Mouse (Mus musculus) kidney, postnatal 10 days (tissue): Measurements from ENCODE around the gene Dcun1d4.
"Not testable (repeated sequence)": the region's sequence is repeated elsewhere in the genome, so short reads cannot be mapped to it uniquely, and the experiment has no call there.

ENCODE experiments used
- DNase-seq: peaks from one replicate; pipeline ENCODE4 v3.0.0; 2021; ENCODE audit warnings: mixed read lengths

Gene Dcun1d4

DNA sequence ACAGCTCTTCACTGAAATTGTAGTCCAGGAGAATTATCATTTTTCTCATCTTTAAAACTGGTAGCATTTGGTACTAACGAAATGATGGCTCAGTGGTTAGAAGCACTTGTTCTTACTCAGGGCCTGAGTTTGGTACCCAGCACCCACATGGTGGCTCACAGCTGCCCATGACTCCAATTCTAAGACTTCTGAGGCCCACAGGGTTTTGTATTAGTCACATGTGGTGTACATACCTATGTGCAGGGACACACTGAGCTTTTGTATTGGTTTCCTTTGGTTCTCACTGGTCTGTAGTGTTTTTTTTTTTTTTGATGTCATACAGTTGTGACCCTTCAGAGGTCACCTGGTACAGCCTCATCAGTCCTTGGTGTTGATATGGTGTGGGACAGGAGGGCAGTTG lies 68.0 kb downstream of the Dcun1d4 start:
- no peak for DNase-seq

DNA sequence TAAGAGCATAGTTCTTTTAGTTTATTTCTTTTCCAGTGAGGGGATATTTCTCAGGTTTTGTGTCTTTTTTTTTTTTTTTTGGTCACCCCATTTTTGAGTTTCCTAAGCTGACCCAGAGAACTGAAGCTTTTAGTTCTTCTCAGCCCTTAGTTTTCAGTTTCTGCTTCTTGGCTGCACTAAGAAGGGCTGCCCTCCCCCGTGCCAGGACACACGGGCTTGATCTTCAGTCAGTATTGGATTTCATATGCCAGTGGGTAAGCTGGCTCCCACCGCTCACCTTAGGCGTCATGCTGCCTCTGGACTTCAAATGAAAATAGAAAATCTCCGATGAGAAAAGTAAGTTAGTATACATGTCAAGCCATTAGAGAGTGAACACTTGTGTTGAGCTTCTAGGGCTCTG lies 71.0 kb downstream of the Dcun1d4 start:
- DNase-seq, result no peak

DNA sequence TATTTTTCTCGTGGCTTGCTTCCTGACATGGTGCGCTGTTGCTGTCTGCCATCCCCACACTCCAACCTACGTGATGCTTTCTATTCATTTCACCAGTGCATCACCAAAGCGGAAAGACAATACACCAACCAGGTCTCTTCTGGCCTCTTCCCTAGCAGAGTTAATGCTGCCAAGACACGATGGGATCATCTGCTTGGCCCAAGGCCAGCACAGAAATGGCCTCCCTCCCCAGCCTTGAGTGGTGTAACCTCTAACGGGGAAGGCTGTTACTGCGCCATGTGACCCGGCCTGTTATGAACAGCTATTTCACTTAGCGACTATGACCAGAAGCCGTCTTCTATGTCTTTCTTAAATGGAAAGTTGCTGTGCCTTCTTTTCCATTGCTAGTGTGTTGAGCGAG lies 73.1 kb downstream of the Dcun1d4 start:
- DNase-seq, result no peak

DNA sequence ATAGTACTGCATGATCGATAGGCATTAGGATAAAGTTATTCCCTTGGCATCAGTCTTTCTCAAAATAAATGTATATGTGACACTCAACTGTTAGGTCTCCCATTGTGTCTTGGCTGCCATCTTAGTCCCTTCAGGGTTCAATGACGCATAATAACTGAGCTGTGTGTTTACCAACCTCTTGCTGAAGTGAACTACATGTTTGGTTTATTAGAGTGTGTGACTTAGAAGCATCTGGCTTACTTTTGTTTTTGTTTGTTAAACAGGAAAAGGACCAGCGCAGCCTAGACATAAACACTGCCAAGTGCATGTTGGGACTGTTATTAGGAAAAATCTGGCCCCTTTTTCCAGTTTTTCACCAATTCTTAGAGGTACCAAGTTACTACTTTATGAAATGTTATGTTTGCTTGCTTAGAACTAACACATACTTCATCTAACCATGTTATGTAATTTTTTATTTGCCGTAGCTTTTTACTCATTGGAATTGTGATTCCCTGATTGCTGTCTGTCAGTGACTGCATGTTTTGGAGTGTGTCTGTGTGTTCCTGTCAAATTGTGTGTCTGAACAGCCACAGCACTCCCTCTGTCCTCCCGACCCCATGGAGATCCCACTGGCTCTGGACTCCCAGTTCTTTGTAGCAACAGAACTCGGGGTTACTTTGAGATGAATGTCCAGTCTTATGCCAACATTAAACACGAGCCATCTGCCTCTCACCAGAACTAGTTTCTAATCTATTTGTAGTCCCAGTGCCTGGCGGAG lies 74.5 kb downstream of the Dcun1d4 start:
- no peak for DNase-seq

DNA sequence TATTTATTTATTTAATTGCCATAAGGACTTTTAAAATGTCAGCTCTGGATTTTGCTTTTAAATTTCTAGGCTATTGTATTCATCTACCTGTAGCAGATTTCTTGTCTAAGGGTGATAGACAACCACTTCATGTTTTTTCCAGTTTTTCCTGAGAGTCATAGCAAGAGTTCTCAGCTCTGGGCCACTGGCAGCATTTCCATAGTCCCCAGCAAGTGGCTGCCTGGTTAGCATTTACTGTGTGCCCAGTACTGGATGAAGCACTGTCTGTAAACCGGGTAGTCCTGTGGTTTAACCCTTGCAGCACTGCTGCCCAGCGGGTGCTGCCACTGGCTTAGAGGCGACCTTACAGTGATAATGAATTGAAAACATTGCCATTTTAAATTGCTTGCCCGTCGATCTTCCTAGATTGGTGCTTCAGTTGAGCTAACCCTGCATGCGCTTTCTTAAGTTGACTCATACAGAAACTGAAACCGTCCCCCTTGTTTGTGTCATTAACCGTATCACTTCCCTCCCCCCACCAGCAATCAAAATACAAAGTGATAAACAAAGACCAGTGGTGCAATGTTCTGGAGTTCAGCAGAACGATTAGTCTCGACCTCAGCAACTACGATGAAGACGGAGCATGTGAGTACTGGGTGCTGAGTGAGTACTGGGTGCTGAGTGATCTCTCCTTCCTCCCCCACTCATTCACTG lies 76.1 kb downstream of the Dcun1d4 start:
- no peak for DNase-seq

DNA sequence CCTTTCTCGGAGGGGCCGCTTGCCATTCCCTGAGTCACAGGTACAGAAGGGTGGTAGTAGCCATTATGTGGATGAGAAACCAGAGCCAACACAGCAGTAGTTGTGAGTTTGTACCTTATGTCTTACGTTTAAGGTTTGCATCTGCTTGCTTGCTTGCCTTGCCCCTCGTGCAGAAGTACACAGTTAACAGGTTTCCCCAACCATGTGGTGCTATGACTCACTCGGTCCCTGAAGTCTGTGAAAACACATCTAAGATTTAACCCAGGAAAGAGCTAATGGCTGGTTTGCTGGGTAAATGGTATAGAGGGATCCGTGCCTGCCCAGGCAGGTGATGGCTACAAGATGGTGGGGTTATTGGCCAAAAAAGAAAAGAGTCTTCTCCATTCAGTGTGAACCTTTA lies 78.0 kb downstream of the Dcun1d4 start:
- no peak for DNase-seq

DNA sequence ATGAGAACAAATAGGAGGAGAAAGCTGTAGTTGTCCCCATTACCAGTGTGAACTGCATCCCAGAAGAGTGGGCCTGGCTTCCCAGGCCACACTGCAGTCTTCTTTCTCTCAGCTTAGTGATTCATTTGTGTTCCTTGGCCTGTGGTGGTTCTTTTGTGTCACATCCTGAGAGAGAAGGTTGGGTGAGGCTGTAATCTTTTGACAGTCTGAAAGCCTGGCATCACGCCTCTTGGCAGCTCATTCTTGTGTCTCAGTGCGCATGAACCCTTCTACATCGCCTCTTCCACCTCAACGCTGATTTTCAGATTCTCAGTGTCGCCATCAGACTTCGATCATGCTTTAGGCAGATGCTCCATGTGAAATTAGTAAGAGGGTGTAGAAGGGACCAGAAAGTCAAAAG lies 83.2 kb downstream of the Dcun1d4 start:
- no peak for DNase-seq

DNA sequence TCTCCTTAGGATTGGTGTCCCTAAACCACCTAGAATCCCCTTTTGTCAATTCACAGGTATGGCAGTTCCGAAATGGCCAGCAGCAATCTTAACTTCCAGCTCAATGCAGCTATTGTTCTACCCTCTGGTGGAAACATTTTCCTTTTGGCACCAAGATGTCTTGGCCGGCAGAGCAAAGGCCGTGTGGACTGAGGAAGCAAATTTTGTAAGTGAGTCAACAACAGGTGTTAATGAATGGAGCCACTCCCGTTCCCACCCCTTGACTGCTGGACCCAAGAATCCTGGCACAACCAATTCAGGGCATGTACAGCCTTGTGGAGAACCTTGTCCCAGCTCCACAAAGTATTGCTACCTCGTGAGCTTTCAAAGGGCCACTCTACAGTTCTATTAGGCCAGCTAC lies 85.3 kb downstream of the Dcun1d4 start:
- no peak for DNase-seq

DNA sequence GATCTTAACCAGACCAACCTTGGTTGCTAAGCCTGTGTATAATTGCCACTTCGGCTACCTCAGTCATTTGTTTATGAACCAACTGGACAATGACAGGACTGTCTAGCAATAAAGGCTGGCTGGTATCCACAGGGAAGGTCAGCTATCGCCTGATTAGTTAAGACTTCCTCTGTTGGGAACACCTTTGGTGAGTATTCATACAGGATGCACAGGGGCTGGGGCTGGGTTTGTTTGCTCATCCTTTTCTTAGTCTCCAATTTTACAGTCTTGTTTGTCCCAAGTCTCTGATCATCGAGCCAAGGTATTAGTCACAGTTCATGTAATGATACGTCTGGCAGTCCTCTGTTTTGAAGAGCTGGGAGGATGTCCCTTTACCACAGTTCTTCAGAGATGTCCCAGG lies 86.1 kb downstream of the Dcun1d4 start:
- no peak for DNase-seq

DNA sequence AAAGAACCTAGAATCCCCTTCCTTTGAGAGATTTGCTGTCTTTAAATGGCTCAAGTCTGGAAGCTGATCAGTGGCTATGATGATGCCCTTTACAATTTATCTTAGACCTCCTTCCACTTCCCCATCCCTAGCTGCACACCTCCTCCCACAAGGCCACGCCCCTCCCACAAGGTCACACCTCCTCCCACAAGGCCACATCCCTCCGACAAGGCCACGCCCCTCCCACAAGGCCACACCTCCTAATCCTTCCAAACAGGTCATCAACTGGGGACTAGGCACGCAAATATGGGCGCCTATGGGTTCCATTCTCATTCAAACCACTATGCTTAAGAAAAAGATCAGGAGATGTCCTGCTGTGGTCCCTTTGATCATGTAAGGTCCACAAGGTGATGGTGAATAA lies 88.4 kb downstream of the Dcun1d4 start:
- no peak for DNase-seq

DNA sequence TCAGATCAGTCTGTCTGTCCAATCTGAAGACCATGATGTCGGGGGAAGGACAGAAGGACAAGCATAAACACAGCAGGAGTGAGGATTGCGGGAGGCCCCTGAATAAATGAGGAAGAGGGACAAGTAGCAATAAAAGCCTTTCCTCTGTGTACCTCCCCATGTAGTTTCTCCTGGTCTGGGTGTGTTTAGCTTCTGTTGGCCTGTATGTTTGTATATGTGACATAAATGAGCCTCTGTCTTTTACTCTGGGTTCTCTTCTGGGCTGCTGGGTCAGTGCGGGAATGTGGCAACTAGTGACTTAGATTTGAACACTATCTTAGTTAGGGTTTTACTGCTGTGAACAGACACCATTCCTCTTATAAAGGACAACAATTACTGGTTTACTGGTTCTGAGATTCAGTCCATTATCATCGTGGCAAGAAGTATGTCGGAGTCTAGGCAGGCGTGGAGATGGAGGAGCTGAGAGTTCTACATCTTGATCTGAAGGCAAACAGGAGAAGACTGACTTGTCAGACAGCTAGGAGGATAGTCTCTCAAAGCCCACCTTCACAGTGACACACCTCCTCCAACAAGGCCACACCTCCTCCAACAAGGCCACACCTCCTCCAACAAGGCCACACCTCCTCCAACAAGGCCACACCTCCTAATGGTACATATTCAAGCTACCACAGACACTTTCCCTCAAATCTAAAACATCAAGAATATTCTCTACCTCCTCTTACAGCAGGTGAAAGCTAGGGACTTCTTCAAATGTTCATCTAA lies 90.8 kb downstream of the Dcun1d4 start:
- no peak for DNase-seq

DNA sequence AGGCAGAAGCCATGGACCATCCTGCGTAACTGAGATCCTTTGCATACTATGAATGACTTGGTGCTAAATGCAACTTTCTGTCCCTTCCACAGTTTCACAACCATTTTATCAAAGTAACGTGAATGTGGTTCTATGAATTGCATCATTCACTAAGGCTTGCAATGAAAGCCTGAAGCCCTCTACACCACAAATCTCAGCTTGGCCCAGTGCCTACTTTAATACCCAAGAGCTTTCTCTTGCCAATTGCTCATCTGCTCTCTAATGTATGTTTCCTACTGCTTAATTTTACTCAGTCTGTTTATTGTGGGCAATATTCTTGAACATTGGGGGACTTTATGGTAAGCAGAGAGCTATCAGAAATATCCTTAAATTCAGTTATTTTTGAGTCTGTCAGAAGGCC lies 92.0 kb downstream of the Dcun1d4 start:
- no peak for DNase-seq

DNA sequence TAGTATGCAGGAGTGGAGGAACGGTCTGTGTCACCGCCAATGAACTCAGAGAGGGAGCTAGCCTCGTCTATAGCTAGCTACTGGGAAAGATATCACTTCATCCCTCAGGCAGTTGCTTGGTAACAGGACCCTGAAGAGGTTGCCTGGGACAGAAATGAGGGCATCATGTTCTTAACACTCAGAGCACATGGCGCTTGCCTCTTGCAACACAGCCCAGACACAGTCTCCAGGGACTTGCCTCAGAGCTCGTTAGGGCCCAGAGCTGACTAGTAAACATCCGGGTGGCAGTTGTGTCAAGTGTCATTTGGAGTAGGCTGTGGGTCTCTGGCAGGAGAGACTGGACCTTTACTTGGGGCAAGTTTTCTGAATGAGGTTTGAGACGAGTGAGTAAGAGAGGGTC lies 93.0 kb downstream of the Dcun1d4 start:
- DNase-seq, result no peak

DNA sequence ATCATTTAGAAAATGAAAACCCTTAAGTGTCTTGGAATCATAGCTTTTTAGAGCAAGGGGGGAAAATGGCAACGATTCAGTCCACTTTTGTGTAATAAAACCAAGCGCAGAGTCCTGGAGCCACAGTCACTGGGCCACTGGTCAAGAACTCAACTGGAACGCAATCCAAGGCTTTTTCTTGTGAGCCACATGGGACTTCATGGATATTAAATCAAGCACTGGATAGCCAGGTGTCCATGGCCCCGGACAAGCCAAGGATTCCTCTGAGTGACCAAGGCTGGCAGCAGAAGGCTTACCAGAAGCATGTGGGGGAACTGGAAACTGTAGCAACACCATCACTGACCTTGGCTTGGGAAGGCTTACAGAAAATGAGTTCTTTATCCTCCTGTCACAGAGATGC lies 93.8 kb downstream of the Dcun1d4 start:
- DNase-seq, result no peak

DNA sequence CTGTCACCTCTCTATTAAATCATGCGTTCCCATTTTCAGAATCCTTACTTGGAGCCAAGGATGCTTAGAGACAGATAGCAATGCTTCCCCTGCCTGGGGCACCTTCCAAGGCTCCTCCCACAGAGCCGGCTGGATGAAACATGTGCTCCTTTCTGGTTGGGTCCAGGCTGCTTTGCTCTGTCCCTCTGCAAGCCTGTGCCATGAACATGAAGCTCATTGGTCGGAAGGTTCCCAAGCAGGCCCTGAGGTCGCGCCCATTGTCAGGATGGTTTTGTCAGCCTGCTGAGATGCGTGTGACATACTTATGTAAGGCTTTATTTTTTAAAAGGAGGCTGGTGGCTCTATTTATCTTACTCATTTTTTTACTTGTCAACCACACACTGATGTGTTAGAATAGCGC lies 95.9 kb downstream of the Dcun1d4 start:
- DNase-seq, result no peak

DNA sequence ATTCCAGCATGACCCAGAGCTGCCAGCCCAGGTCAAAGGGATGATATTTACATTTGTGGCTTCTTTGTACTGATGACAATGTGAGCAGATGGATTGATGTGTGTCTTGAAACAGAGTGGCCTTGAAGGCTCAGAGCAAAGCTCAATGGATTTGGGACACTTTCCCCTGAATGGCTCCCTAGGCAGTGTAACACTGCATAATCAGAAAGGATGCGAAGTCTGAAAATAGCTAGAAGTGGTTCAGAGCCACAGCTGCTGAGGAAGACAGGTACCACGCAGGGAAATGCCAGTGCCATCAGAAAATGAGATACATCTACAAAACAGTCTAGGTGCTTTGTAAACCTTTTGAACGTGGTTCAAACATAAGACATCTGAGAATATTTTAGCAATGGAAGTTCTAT lies 97.3 kb downstream of the Dcun1d4 start:
- DNase-seq, result no peak

DNA sequence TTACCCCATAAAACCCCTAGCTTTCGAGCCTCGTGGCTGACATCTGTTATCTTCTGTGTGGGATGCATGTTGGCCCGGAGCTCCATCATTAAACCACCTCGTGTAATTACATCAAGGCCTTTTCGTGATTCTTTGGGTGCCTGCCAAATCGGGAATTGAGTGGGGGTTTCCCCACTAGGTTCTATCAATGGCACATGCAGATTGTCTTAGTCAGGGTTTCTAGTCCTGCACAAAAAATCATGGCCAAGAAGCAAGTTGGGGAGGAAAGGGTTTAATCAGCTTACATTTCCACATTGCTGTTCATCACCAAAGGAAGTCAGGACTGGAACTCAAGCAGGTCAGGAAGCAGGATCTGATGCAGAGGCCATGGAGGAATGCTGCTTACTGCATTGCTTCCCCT lies 103.2 kb downstream of the Dcun1d4 start:
- DNase-seq, result not testable (repeated sequence)

DNA sequence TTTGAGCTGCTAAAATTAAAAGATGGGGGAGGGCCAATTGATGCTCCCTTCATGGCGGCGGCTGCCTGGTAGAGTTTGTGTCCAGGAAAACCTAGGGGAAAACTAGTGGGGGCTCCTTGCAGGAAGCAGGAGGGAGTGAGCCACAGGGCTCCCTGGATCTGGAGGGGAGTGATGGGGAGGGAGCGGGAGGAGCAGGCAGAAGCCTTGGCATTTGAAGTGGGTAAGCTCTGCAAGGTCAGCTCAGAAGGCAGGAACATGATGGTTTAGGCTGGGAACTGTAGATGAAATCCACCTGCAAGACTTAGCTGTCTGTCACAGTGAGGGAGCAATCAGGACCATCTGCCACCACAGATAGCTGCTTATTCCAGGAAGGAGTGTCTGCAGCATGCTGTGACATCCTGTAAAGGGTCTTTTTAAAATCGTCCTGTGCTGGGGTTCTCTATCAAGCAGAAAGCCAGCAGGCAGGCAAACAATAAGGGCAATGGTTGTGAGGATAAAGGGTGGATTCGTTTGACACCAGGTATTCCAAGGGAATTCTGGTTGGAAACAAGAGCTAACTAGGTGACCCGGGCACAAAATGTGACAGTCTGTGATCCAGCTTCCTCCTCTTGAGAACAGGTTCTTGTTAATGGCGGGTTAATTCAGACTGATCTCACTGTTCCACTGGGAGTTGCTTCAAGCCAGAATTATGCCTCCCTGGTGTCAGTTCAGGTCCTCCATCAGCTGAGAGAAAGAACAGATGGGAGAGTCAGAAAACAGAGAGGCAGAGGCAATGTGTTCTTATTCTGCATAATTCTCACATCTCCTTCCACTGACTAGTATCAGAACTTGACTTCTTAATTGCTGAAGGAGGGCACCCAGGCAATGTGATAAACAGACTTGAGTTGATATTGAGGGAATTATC lies 104.7 kb downstream of the Dcun1d4 start:
- DNase-seq, result no peak

DNA sequence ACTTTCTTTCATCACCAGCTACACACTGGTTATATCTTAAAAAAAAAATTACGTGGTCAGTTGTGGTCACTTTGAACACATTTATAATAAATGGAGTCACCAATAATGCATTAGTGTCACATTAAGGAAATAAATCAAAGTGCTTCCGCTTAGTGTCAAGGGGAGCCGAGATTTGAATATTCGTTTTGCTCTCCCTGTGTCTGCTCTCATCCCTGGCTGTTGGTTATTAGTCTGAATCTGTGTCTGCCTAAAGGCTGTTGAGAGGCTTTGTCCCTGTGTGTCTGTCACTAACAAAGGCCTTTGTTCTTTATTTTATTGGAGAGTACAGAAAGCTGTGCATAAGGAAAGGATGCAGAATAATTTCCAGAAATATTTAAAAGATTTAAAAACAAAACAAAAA lies 105.8 kb downstream of the Dcun1d4 start:
- no peak for DNase-seq

DNA sequence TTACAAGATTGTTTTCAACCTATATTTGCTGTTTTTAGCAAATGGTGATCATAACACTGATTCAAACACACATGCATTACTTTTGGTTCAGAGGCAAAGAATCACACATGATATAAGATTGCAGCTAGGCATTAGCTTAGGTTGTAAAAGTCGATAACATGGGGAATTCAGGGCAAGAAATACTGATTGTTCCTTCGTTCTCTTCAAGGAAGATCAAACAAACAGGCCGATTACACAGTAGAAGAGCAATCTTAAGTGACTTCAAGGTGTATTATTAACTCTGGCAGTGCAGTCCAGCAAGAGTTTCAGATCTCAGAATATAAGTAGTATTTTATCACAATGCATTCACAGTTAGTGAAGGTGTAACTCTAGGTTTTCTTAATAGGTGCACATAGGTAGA lies 106.3 kb downstream of the Dcun1d4 start:
- no peak for DNase-seq

DNA sequence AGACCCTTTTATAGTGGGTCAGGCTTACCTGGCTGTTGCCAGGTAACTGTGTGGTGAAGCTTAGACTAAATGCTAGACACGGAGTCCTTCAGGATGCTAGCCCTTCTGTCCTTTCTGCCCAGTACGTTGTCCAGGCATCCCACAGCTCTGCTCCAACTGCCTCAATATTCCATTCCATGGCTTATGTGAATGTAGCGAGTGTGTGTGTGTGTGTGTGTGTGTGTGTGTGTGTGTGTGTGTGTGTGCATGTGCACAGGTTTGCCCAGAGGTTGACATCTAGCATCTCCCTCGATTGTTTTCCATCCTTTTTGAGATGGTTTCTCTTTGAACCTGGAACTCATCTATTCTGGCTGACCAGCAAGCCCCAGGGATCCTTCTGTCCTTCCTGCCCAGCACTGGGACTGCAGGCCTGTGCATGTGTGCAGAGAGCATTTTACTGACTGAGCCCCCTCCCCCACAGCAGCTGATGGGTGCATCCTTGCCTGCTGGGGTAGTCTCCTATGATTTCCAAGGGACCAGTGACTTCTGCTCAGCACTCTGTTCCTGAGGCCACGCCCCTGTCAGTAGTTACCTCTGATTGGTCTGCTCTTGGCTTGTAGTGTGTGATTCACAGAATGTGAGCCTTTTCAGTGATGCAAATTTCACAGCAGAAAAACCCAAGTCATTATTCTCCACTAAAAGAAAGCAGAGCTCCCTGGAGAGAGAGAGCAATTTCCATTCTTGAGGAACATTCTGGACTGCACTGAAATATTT lies 118.3 kb downstream of the Dcun1d4 start:
- no peak for DNase-seq

DNA sequence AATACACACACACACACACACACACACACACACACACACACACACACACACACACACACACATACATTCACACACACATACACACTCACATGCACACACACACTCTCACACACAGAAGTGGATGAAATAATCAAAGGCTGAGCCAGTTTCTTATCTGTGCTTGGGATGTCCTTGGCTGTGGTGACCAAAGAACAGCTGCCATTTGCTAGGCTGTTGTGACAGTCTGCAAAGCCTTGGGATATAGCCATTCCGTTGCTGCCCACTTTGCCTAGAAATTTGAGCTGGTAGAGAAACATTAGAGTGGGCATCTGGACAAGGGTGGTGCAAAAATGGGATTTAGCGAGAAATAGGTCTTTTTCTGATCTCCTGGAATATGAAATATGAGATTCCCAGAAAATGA lies 119.2 kb downstream of the Dcun1d4 start:
- no peak for DNase-seq
